Mouse (Mus musculus) C2C12 (cell line): ENCODE data around the gene Vwf.

ENCODE experiments used
- CEBPB ChIP-seq: IDR thresholded peaks from one replicate; pipeline ENCODE4 v1.6.1; 2011; ENCODE audit warnings: low read depth, mild to moderate bottlenecking, control low read depth, moderate library complexity
- CTCF ChIP-seq: IDR thresholded peaks from one replicate; pipeline ENCODE4 v1.5.1; 2011; ENCODE audit not compliant: control insufficient read depth, insufficient read depth, insufficient read length
- MYOG ChIP-seq: IDR thresholded peaks from one replicate; pipeline ENCODE4 v1.6.1; 2011; ENCODE audit not compliant: control insufficient read depth, insufficient read length; ENCODE audit errors: extremely low read depth
- USF1 ChIP-seq: IDR thresholded peaks from one replicate; pipeline ENCODE4 v1.6.1; 2011; ENCODE audit warnings: low read depth, mild to moderate bottlenecking, control low read depth, moderate library complexity

DNA sequence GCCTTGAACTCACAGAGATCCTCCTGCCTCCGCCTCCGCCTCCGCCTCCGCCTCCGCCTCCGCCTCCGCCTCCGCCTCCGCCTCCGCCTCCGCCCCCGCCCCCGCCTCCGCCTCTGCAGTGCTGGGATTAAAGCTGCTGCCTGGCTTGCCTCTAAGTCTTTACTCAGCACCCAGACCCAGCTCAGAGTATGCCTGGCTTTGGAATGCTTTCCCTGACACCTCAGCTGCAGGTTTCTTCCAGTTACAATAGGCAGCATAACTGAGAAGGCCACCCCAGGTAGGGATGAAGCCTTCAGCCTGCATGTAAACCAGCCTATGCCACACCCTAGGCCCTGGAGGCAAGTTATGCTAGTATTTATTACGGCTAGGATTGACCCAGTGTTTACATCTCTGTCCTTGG is 37.7 kb downstream of the Vwf start:
- no peak for TF ChIP-seq CTCF
- no peak for TF ChIP-seq USF1
- no peak for TF ChIP-seq CEBPB
- no peak for TF ChIP-seq MYOG
